Mouse (Mus musculus): Measurements from ENCODE around the gene Sox12.
A peak's percentile ranks its signal among the peaks of the same experiment; 100 is the strongest.
"Not testable (repeated sequence)": the region's sequence is repeated elsewhere in the genome, so short reads cannot be mapped to it uniquely, and the experiment has no call there.

The Sox12 gene

GRCm38 (mm10) chr2:152397680-152398435 lies at the start of gene Sox12:
Gene Sox12 (minus strand): TSS chr2:152398063.
- peak; percentile 86 for DNase-seq (ENCODE audit: low spot score)

DNA sequence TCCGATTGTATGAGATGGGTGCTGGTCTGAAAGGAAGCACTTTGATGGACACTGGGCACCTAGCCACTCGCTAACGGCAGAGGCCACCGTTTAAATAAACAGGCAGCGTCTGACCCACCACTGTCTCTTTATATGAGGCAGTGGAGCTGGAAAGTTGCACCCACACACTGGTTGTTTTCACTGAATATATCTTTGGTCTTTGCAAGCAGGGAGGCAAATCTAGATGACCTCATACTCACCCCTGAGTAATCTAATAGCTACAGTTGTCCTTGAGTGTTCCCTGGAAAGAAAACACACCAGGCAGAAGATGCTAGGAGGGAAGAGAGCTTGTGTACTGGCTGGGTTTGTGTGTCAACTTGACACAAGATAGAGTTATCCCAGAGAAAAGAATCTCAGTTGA lies 49.6 kb upstream of the Sox12 start:
- DNase-seq (ENCODE audit: low spot score) = no peak

DNA sequence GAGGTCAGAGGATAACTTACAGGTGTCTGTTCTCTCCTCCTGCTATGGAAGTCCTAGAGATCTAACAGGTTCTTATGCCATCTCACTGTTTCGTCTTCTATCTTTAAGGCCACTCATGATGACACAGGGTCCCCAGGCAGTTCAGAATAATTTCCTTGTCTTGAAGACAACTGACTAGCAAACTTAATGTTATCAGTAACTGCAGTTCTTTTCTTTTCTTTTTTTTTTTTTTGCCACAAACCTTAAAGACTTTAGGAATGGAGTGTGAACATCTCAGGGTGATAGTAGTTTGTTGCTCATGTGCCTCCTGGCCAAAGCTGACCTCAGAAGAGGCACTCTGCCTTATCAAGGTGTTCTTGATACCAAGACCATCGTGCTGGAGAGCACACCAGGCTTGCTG lies 48.8 kb upstream of the Sox12 start:
- no peak for DNase-seq (ENCODE audit: low spot score)

GRCm38 (mm10) chr2:152443281-152443680 lies 45.4 kb upstream of the Sox12 start:
- DNase-seq (ENCODE audit: low spot score) = no peak

DNA sequence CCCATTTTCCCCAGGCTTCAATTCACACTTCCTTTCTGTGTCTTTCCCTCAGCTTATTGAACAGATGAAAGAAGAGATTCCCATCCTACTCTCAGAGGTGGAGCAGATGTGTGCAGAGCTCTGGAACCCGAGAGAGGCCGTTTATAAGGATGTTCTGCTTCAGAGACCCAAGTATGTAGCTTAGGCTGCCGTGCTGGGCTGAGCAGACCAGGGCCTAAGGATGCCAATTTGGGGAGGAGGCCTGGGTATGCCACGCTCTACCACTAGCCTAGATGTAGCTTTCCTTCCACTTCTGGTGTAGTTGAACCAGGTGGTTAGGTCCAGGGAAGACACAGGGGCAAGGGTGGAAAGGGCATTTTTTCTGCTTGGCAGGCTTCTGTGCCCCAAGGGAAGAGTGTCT lies 44.5 kb upstream of the Sox12 start:
- DNase-seq (ENCODE audit: low spot score) = no peak

DNA sequence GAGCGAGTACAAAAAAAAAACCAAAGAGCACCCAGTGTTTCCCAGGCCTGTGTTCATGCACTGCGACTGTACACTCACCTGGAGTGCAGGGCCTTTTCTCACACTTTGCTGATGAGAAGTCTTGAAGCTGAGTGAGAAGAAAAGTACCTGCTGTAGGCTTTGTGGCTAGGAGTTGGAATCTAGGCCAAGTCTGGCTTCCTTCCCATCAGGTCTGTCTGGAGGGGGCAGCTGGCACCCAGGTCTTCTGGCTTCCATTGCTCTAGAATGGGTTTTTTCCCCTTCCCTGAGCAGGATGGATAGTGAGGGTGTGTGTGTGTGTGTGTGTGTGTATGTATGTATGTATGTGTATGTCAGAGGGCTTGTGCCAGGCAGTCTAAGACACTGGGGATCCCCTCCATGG lies 42.0 kb upstream of the Sox12 start:
- no peak for DNase-seq (ENCODE audit: low spot score)

DNA sequence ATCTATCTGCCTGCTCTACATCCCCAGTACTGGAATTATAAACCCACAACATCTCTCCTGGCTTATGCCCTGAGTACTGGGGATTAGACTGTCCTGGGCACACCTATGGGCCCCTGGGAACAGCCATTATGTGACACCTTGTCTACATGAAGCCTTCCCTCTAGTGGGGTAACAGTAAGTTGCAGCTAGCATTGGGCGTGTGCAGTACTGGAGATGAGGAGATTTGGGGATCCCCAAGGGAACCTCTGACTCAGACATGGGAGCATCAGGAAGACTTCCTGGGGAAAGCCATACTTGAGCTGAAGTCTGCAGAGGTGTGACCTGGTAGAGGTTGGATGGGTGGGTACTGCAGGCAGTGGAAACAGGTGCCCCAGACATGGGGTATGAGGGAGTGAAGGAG lies 41.1 kb upstream of the Sox12 start:
- DNase-seq (ENCODE audit: low spot score) = no peak

- peak; percentile 70 for DNase-seq (ENCODE audit: low spot score)
These were observed 39.4 kb upstream of the Sox12 start for GRCm38 (mm10) chr2:152436983-152437860.

DNA sequence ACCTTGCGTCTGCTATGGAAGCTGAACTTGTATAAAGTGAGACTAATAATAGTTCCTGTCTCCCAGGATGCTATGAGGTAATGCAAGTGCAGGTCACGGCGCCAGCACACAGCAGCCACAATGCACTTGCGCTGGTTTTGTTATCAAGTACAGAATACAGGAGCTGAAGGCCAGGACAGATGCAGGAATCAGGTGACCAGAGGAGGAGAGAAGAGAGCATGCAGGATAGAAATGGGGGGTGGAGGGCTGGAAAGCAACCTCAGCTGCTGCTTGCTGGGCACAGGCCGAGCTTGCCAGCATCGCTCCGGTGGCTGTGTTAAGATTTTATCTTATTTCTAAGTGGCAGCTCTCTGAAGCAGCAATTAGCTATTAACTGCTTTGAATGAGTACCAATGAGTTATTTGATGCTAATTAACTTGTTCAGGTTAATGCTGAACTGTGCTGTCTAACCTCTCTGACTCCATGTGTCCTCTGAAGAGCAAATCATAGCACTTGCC lies 38.6 kb upstream of the Sox12 start:
- DNase-seq (ENCODE audit: low spot score) = no peak

GRCm38 (mm10) chr2:152428481-152428880 lies 30.6 kb upstream of the Sox12 start:
- DNase-seq (ENCODE audit: low spot score) = not testable (repeated sequence)

- no peak for DNase-seq (ENCODE audit: low spot score)
These were observed 29.6 kb upstream of the Sox12 start for GRCm38 (mm10) chr2:152427493-152427892.

- no peak for DNase-seq (ENCODE audit: low spot score)
These were observed 17.9 kb upstream of the Sox12 start for GRCm38 (mm10) chr2:152415786-152416185.

DNA sequence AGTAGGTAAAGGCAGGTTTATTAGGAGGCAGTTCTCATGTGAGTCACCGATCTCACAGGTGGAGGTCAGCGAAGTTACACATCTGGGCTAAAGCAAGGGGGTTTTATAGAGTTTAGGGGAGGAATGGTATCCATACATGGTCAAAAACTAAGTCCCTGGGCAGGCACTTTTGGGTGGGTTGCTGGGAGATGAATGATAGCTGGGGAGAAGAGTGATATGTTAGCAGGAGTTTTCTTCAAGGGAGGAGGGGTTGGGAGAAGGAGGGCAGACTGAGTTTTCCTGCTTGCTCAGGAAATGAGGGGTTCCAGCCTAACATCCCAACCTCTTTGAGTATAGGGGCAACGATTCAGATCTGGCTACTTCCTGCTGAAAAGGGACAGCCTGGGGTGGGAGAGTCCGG lies 17.4 kb upstream of the Sox12 start, which contains the start of gene 6820408C15Rik:
Gene 6820408C15Rik (plus strand): TSS at position 301 of the 400 bp plus-strand sequence.
- no peak for DNase-seq (ENCODE audit: low spot score)

DNA sequence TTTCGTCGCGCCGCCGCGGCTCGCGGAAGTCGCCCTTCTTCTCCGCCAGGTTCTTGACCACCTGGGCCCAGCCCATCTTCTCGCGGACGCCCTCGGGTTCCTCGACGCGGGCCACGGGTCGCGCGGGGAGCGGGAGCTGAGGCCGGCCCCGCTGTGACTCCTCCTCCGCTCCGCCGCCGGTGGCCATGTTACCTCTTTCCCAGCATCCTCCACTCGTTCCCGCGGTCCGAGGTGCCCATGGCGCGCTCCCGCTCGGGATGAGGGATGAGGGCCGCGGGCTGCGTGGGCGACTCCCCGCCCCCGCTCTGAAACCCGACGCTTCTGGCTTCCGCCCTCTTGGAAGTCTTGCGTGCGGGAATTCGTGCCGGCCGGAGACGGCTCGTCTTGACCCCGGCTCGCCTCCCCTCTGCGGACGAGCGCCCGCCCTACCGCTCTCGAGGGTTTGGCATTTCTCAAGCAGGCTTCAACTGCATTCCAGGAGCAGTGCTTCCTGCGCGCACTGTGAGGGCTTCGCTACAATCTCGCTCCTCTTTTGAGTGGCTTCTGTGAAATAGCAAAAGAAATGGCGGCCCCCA lies 16.8 kb upstream of the Sox12 start, which contains the start of gene Zcchc3:
Gene Zcchc3 (minus strand): TSS at position 437 of the 575 bp plus-strand sequence.
- peak; percentile 76 for DNase-seq (ENCODE audit: low spot score)

GRCm38 (mm10) chr2:152413765-152414584 lies 16.1 kb upstream of the Sox12 start:
- no peak for DNase-seq (ENCODE audit: low spot score)

- DNase-seq (ENCODE audit: low spot score) = no peak
These were observed 15.4 kb upstream of the Sox12 start for GRCm38 (mm10) chr2:152413158-152413764.

- no peak for DNase-seq (ENCODE audit: low spot score)
These were observed 14.8 kb upstream of the Sox12 start for GRCm38 (mm10) chr2:152412526-152413157.

- no peak for DNase-seq (ENCODE audit: low spot score)
These were observed 13.6 kb upstream of the Sox12 start for GRCm38 (mm10) chr2:152411471-152411870.

DNA sequence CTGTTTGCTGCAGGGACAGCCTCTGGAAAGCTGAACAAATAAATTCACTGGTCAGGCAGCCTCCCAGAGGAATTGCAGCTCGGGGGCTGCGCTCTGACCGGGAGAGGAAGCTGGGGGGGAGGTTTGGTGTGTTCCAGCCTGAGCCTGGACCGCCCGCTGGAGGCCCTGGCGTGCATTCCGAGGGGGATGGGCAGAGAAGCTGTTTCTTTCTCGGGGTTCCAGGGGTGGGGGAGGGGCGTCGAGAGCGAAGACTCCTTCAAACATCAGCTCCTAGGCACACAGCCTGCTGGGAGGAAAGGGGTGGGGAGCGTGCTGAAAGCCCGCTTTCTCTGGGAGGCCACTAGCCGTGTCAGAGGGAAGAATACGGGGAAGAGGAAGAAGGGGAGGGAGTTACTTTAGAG lies 13.1 kb upstream of the Sox12 start:
- no peak for DNase-seq (ENCODE audit: low spot score)

DNA sequence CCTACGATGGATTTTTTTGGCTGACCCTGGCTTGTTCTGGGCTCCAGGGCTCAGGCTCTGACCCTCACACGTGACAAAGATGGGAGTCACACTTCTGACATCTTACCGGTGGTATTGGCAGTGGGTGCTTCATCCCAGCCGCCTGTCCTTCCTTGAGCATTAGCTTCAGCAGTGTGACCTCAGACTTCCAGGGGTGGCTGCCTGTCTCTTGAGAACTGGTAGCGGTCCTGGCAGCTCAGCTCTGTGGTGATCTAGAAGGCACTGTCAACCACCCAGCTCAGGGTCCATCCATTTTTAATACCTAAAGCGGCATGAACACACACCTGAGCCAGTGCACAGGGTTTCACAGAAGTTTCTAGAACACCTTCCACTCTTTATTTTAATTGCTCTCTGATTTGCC lies 11.9 kb upstream of the Sox12 start:
- no peak for DNase-seq (ENCODE audit: low spot score)

GRCm38 (mm10) chr2:152406126-152406525 lies 8.3 kb upstream of the Sox12 start:
- DNase-seq (ENCODE audit: low spot score) = peak; percentile 97

Data from c-Kit-positive CD71-positive TER-119-positive erythroid progenitor cells, embryonic 14.5 days (primary cell).